Mouse (Mus musculus): ENCODE measurements around the gene Slc27a1. TPM values are rescaled to one million over a fixed set of nuclear protein-coding genes. Genes with fewer than 3 reads are reported as not detected.

Slc27a1 gene
- polyA plus RNA-seq, 1 experiment from 2014 or later, result 27.7 TPM

DNA sequence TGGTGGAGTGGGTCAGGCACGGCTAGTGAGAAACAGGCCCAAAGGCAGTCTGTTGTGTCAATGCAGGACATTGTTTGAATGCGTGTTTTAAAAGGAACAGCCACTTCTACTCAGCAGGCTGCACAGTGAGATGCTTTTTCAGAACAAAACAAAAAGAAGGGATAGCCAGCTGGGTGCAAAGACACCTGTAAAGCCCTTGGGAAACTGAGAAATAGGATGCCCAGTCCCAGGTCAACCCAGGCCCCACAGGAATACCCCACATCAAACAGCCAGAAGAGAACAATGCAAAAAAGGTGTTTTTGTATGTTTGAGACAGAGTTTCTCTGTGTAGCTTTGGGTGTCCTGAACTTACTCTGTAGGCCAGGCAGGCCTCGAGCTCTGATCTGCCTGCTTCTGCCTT, 20.1 kb downstream of the Slc27a1 start:
- DNase-seq (ENCODE audit: low spot score) (no peak), ATAC-seq (no peak)
- Histone ChIP-seq H3K4me3 (ENCODE audit: low read depth, low read length) (no peak overlapping the region), H3K27me3 (replicated peaks; ENCODE audit: insufficient read depth, low read length) (no peaks in the 10 kb centered on the region), H3K27ac (ENCODE audit: low read length) (no peak overlapping the region), H3K36me3 (ENCODE audit: insufficient read depth, low read length) (no peaks in the 10 kb centered on the region), H3K4me2 (replicated peaks; ENCODE audit: low read depth, low read length) (no peak overlapping the region), H3K4me1 (ENCODE audit: insufficient read depth, low read depth, low read length) (peaks cover 9% of the 10 kb centered on the region; the same call in 1 of the 2 replicates), H3K9me3 (ENCODE audit: low read length) (no peaks in the 10 kb centered on the region), H3K9ac (replicated peaks; ENCODE audit: low read depth) (no peak overlapping the region)
- no peak for TF ChIP-seq EP300 (IDR thresholded peaks at IDR 0.05)
- TF ChIP-seq CTCF (IDR thresholded peaks at IDR 0.05), result no peak
- WGBS, result 70% methylated on average over 3 of the region's 3 CpGs

DNA sequence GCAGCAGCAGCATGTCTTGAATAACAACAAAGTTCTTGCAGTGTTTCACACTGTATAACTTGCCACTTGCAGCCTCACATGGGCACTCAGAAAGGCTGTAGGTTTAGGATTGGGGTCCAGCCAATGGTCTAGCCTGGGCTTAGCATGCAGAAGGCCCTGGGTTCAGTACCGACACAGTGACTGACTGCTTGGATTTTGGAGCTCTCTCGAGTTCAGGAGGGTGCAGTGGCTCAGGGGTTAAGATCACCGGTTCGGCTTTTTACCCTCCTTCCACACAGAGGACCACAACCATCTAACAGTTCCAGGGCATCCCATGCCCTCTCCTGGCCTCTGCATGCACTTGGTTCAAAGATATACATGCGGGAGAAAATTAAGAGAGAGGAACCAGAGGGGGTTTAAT, 22.3 kb downstream of the Slc27a1 start:
- H3K4me2 ChIP-seq (replicated peaks; ENCODE audit: low read depth, low read length), result peak overlapping the region; percentile 94
- H3K4me1 ChIP-seq (ENCODE audit: insufficient read depth, low read depth, low read length), result peaks cover 9% of the 10 kb centered on the region; the same call in 1 of the 2 replicates
- TF ChIP-seq CTCF (IDR thresholded peaks at IDR 0.05), result no peak
- no peak for TF ChIP-seq EP300 (IDR thresholded peaks at IDR 0.05)
- no peaks in the 10 kb centered on the region for H3K36me3 ChIP-seq (ENCODE audit: insufficient read depth, low read length)
- H3K9me3 ChIP-seq (ENCODE audit: low read length), result no peaks in the 10 kb centered on the region
- peak overlapping the region; percentile 74; the same call in 1 of the 2 replicates for H3K9ac ChIP-seq (replicated peaks; ENCODE audit: low read depth)
- peak overlapping the region; percentile 96; the same call in 1 of the 2 replicates for H3K27ac ChIP-seq (ENCODE audit: low read length)
- DNase-seq (ENCODE audit: low spot score) (no peak), ATAC-seq (no peak)
- H3K4me3 ChIP-seq (ENCODE audit: low read depth, low read length), result peak overlapping the region; percentile 71
- H3K27me3 ChIP-seq (replicated peaks; ENCODE audit: insufficient read depth, low read length), result no peaks in the 10 kb centered on the region
- WGBS, result 22% methylated on average over 5 of the region's 5 CpGs

DNA sequence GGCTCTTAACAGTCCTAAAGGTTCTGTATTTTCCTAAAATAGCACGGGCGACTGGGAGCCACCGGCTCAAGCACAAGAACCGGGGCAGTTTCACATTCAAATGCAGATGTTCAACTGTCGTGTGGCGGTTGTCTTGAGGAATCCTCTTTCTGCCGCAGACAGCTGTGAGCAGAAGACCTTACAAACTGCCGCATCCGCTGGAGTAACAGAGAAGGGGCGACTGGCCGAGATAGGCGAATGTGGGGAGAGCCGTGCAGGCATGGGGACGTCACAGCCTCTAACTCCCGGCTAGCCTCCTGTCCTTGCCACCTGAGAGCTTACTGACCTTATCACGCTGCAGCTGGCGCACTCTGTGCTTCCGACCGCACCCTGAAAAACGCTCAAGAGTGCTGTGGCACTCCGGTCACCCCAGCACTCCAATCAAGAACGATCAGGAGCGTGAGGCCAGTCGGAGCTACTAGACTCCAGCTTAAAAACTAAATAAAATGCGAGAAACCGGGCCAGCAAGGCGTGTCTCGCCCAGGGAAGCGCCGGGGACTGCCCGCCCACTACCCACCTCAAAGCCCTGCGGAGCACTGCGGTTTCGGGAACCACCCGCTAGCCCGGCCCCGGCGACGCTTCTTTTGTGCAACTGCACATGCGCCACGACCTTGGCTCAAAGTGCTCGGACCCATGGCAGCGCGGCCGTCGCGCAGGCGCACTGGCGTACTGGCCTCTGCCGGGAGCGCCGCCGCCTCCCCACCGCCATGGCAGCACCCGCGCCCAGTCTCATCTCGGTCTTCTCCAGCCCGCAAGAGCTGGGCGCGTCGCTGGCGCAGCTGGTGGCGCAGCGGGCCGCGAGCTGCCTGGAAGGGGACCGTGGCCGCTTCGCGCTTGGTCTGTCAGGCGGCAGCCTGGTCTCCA, 23.0 kb downstream of the Slc27a1 start, which contains the start of gene Pgls:
Gene Pgls (plus strand): TSS at position 706 of the 903 bp plus-strand sequence.
- H3K4me3 ChIP-seq (ENCODE audit: low read depth, low read length), result peak within 1 kb of the TSS; percentile 71
- H3K27ac ChIP-seq (ENCODE audit: low read length), result peak within 1 kb of the TSS; percentile 96
- no peaks in the 10 kb centered on the region for H3K36me3 ChIP-seq (ENCODE audit: insufficient read depth, low read length)
- H3K9ac ChIP-seq (replicated peaks; ENCODE audit: low read depth), result peak within 1 kb of the TSS; percentile 74
- H3K27me3 ChIP-seq (replicated peaks; ENCODE audit: insufficient read depth, low read length), result no peaks in the 10 kb centered on the region
- TF ChIP-seq CTCF (IDR thresholded peaks at IDR 0.05) (no peak; the same call in 1 of the 2 replicates), EP300 (IDR thresholded peaks at IDR 0.05) (no peak)
- ATAC-seq, result peak; percentile 90
- peak; percentile 97 for DNase-seq (ENCODE audit: low spot score)
- under 1% methylated on average over 61 of the region's 71 CpGs for whole genome bisulfite sequencing
- peak within 1 kb of the TSS; percentile 94 for H3K4me2 ChIP-seq (replicated peaks; ENCODE audit: low read depth, low read length)
- peaks cover 9% of the 10 kb centered on the region; the same call in 1 of the 2 replicates for H3K4me1 ChIP-seq (ENCODE audit: insufficient read depth, low read depth, low read length)
- no peaks in the 10 kb centered on the region for H3K9me3 ChIP-seq (ENCODE audit: low read length)

DNA sequence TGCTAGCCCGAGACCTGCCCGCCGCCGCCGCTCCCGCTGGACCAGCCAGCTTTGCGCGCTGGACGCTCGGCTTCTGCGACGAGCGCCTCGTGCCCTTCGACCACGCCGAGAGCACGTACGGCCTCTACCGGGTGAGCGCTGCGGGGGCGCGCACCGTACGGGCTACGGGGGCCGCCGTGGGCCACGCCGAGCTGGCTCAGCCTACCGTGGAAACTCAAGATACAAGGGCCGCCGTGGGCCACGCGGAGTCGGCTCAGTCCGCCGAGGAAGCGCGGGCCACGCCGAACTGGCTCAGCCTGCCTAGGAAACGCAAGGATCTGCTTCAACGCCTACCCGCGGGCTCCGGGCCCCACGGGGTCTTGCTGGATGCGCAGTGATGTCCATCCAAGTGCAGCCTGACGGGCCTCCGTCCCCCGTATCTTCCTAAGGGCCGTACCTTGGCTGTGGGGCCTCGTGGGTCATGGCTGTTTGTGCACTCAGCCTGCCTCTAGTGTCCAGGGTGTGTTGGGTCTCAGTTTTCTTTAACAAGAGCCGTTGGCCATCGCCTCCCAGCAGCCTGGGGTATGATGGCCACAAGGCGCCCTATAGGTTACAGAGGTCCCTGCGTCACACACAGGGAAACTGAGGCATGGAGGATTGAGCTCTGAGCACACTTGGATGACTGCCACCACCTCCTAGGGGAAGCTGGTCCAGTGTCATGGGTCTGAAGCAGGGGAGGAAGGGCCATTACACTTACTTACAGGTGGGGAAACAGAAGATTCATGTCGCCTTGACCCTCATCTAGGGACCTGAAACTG, 23.9 kb downstream of the Slc27a1 start:
- ATAC-seq (peak; percentile 76), DNase-seq (ENCODE audit: low spot score) (peak; percentile 66)
- peak; percentile 15 for TF ChIP-seq CTCF (IDR thresholded peaks at IDR 0.05)
- no peak for TF ChIP-seq EP300 (IDR thresholded peaks at IDR 0.05)
- Histone ChIP-seq H3K4me1 (ENCODE audit: insufficient read depth, low read depth, low read length) (peaks cover 9% of the 10 kb centered on the region; the same call in 1 of the 2 replicates), H3K27ac (ENCODE audit: low read length) (peak overlapping the region; percentile 96), H3K4me2 (replicated peaks; ENCODE audit: low read depth, low read length) (peak overlapping the region; percentile 94), H3K9ac (replicated peaks; ENCODE audit: low read depth) (peak overlapping the region; percentile 74), H3K9me3 (ENCODE audit: low read length) (no peaks in the 10 kb centered on the region), H3K4me3 (ENCODE audit: low read depth, low read length) (peak overlapping the region; percentile 71), H3K36me3 (ENCODE audit: insufficient read depth, low read length) (no peaks in the 10 kb centered on the region), H3K27me3 (replicated peaks; ENCODE audit: insufficient read depth, low read length) (no peaks in the 10 kb centered on the region)
- 5% methylated on average over 52 of the region's 60 CpGs for whole genome bisulfite sequencing

DNA sequence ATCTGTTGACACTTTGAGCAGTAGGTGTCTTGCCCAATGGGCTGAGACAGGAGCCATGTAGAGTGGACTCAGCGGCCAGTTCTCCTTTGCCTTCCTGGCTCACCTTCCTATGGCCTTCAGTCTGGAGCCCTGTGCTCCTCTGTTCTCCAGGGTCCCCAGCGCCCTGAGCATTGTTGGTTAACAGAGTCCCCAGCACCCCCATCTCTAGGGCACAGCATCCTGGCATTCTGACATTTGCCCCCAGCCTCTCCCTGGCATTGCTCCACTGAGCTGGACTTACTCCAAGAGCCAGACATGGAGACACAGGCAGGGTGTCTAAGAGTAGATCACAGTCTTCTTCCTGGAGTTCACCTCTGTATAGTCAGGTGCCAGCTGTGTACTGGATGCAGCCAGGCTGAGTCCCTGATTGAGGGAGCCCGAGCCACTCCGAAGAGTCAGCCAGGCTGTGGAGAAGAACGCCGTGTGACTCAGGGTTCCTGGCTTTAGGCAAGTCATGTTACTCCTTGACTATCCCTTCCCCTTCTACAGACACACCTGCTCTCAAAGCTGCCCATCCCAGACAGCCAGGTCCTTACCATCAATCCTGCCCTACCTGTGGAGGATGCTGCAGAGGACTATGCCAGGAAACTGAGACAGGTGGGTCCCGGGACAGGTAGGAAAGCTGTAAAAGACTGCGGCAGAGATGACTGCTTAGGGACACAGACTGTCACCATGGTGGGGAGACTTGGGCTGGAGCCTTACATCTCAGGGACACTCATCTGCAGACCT, 25.1 kb downstream of the Slc27a1 start:
- H3K9ac ChIP-seq (replicated peaks; ENCODE audit: low read depth), result no peak overlapping the region
- whole genome bisulfite sequencing, result 79% methylated on average over 8 of the region's 8 CpGs
- H3K4me2 ChIP-seq (replicated peaks; ENCODE audit: low read depth, low read length), result no peak overlapping the region

More for the DNA sequence above, 25.1 kb downstream of the Slc27a1 start:
- ATAC-seq (no peak), DNase-seq (ENCODE audit: low spot score) (no peak)
- no peaks in the 10 kb centered on the region for H3K27me3 ChIP-seq (replicated peaks; ENCODE audit: insufficient read depth, low read length)
- H3K4me1 ChIP-seq (ENCODE audit: insufficient read depth, low read depth, low read length), result peaks cover 9% of the 10 kb centered on the region; the same call in 1 of the 2 replicates
- no peaks in the 10 kb centered on the region for H3K9me3 ChIP-seq (ENCODE audit: low read length)
- H3K27ac ChIP-seq (ENCODE audit: low read length), result no peak overlapping the region
- H3K36me3 ChIP-seq (ENCODE audit: insufficient read depth, low read length), result no peaks in the 10 kb centered on the region
- TF ChIP-seq CTCF (IDR thresholded peaks at IDR 0.05), result no peak
- TF ChIP-seq EP300 (IDR thresholded peaks at IDR 0.05), result no peak
- H3K4me3 ChIP-seq (ENCODE audit: low read depth, low read length), result no peak overlapping the region
